Mouse (Mus musculus) layer of hippocampus, adult 2 months (tissue): ENCODE results near the gene Gm20903. TPM values are rescaled to one million over a fixed set of nuclear protein-coding genes. Genes with fewer than 3 reads are reported as not detected.
"Not testable (repeated sequence)": the region's sequence is repeated elsewhere in the genome, so short reads cannot be mapped to it uniquely, and the experiment has no call there.

Experiments used
- DNase-seq, 2 experiments: peaks; one replicate each; pipeline ENCODE4 v3.0.0; 2022; ENCODE audit warnings: low spot score in 2 of 2
- H3K27ac ChIP-seq: fragments of 200-600 bp; 2 replicates; pipeline ENCODE4 v1.8.1; 2022
- H3K4me3 ChIP-seq: fragments of 200-600 bp; 2 replicates; pipeline ENCODE4 v1.8.1; 2022; ENCODE audit warnings: mild to moderate bottlenecking
- long read RNA-seq, 2 experiments: library from polyadenylated mRNA; stranded (forward); transcript quantifications; one replicate each; pipeline ENCODE4 v2.0.0; 2021; ENCODE audit warnings: borderline mapping rate in 2 of 2
- total RNA-seq, 2 experiments: library from RNA; stranded (reverse); gene quantifications; 2 replicates each; pipeline ENCODE4 v1.2.3; 2021

Gm20903 gene
- total RNA-seq = not detected
- long read RNA-seq, experiment 1 = 0 reads
- long read RNA-seq, experiment 2 = 0 reads

DNA sequence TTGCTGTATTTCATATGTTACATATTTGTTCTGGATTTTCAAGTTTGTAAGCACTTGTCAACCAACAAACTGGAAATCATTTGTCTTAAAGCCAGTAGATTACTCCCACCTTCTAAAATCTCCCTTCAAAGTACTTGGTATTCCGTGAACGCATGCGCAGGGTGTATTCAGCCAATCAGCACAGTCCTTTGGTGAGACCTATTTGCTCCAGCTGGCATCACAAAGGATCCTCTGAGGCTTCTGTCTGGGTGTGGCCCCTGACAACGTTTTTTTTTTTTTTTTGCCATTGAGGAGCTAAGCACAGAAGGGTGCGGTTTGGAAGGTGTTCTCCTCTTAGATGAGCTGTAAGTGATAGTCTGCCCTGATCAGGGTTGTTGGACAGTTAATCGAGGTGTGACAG lies at the start of gene Gm20903:
TSS of gene Gm20903 (plus strand) at position 301 of the 400 bp plus-strand sequence.
- not testable (repeated sequence) for H3K27ac ChIP-seq, DNase-seq, H3K4me3 ChIP-seq
